Mouse (Mus musculus): ENCODE results near the gene Zfr2.

GRCm38 (mm10) chr10:81252424-81253419 lies 19.8 kb downstream of the Zfr2 start, which contains the start of gene Matk:
- TF ChIP-seq EP300 (optimal IDR thresholded peaks at IDR 0.05) (no peak), CTCF (IDR thresholded peaks at IDR 0.05; ENCODE audit: low read depth) (peak; percentile 28)

All from stomach, postnatal 0 days (tissue).